Mouse (Mus musculus) megakaryocyte, adult 5-6 weeks (primary cell): ENCODE results near the gene Olfr160. TPM values are rescaled to one million over a fixed set of nuclear protein-coding genes. Genes with fewer than 3 reads are reported as not detected.

ENCODE experiments used
- ATAC-seq: 2 replicates; pipeline ENCODE4 v1.8.0; 2016; ENCODE audit warnings: mild to moderate bottlenecking, inconsistent platforms; ENCODE audit not compliant: poor library complexity, severe bottlenecking
- total RNA-seq, 2 experiments: library from RNA; stranded (forward) in 1 of 2; stranded (reverse) in 1 of 2; fragments of 153-499, 151-499 nt in 1 of 2; fragments of 221-1000, 200-1000 nt in 1 of 2; gene quantifications; 2 replicates each; pipeline versions ENCODE4 v1.2.3 to v1.2.4; 2015 to 2017

Gene Olfr160
- total RNA-seq (2015) (not detected in 2 replicates), total RNA-seq (2017) (not detected in 2 replicates)

DNA sequence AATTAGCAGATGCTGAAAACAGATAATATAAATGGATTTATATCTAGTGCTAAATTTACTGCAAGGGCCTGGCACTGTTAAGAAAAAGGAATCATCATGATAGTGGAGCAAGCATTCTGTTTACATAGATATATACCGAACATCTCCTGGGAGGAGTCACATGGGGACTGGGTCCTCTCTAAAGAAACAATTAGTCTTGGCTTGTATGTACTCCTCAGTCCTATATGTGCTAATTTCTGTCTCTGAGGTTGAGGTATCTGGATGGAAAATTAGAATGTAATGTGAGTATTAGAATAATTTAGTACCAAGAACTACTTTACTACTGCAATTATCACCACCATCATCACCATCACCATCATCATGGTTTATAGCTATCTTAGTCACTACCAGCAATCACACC lies at the start of gene Olfr160:
TSS of gene Olfr160 (minus strand) at position 101 of the 400 bp plus-strand sequence.
- no peak for ATAC-seq

GRCm38 (mm10) chr9:37762541-37762940 lies 46.5 kb upstream of the Olfr160 start:
- no peak for ATAC-seq

GRCm38 (mm10) chr9:37761728-37762127 lies 45.7 kb upstream of the Olfr160 start:
- ATAC-seq: no peak

- ATAC-seq: no peak
Observed at GRCm38 (mm10) chr9:37752006-37752405, 36.0 kb upstream of the Olfr160 start.

DNA sequence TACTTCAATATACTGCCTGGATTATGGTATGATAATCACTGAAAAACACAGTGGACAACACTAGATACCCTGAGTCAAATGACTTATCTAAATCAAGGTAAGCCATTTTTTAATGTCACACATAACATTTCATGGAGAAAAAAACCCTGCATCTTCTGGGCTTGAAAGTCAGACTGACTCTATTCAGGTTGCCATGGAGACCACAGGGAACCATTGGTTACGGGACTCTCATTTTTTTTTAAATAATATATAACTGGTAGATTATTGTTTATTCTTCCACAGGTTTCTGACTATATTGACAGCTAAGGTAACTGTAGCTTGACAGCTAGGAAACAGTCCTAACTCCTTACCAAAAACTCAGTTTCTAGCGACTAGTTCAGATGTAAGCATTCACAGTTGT lies 35.4 kb upstream of the Olfr160 start:
- ATAC-seq: no peak

DNA sequence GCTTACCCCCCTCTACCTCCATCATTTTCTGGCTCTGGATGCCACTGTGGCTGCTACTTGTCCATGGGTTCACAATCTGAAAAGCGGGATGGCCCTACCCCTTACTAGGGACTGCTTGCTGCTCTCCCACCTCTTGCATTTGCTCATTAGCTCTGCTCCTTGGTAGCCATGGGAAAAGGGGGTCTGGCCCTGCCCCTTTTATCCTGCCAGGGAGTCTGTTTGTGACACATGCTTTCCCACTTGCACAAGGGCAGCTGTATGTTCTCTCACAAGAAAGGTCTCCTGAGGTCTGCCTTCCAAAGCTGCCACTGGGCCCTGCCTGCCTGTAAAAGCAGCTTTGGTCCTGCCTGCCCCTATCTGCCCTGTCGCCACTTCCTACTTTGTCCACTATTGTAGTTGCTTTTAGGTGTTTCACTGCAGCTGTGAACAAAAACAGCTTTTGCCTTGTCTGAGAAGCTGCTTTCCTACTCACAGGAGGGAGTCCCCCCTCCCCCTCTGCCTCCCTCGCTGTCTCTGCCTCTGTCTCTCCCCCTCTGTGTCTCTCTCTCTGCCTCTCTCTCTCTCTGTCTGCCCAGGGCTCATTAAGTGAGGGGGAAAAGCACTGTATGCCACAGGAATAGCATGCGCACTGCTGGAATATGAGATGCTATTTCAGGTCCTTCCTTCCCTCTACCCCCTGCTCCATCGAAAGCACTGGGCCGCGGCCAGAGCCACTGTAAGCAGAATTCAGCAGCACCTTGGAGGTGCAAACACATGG lies 34.4 kb upstream of the Olfr160 start:
- ATAC-seq: no peak

- no peak for ATAC-seq
Observed at GRCm38 (mm10) chr9:37744806-37745205, 28.8 kb upstream of the Olfr160 start, which contains the start of gene Olfr874. Gene Olfr874 (plus strand): TSS chr9:37745106.

DNA sequence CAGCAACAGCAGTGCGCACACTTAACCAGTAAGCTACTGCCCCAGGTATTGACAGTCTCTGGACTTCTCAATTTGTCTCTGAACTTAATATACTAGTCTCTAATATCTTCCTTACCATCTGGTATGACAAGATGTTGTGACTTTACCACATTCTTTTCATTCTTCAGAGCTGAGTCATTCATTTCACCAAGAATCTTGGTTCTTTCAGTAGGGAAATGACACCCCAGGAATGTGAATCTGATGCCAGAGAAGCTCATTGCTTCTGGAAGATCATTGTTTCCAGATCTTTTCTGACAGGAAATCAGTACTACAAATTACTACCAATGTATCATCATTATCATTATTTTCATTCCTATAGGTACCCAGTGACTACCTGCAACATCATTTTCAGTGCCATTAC lies 18.3 kb upstream of the Olfr160 start:
- no peak for ATAC-seq

GRCm38 (mm10) chr9:37689970-37690686 lies 25.9 kb downstream of the Olfr160 start:
- no peak for ATAC-seq

- no peak for ATAC-seq
Observed at GRCm38 (mm10) chr9:37687941-37688303, 28.1 kb downstream of the Olfr160 start.

- no peak for ATAC-seq
Observed at GRCm38 (mm10) chr9:37687288-37687940, 28.6 kb downstream of the Olfr160 start.

DNA sequence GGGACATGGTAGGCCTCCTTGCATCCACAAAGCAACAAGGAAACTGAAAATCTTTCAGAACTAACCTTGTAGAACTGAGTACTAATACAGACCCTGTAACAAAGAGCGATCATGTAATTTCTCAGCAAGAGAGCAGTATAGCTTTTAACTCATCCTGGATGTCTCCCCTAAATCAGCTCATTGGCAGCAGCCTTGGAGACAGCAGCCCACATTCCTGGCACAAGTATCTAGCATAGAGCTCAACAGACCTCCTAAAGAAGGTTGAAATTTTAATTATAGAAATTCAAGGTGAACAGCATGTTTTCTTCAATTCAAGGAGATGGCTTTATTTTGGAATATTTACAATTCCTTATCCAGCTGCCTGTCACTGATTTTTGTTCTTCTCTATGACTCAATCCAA lies 34.9 kb downstream of the Olfr160 start:
- ATAC-seq: no peak

DNA sequence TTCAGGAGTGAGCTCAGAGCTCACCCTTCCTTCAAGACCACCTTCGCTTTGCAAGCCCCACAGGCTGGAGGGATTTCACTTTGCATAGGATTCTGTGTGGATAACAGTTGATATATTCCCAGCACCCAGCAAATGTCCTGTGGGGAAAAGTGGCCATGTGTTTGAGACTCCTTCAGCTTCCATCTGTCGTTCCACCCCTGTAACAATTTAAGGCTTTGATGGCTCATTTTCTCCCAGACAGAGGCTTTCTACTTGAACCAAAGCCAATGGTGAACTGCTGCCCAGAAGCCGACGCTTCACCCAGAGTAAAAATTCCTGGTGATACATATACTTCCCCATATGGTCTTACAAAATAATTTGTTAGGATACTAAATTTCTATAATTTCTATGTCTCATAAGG lies 40.8 kb downstream of the Olfr160 start:
- no peak for ATAC-seq

DNA sequence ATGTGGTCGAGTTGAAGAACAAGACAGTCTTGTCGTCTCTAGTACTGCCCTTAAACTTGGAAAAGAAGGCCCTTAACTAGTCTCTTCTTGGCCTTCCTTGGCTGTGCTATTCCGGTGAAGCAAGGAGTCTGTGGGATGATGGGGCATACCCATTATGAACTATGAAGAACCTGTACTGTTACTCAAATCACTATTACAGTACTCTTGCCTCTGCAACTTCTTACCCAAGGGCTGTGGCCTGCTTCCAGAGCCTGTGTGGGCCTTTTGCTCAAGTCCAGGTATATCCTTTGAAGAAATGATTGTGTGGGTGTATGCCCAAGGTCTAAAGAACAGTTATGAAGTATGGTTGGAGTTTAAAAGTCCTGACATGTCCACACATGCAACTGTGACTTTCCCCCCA lies 45.8 kb downstream of the Olfr160 start:
- no peak for ATAC-seq

DNA sequence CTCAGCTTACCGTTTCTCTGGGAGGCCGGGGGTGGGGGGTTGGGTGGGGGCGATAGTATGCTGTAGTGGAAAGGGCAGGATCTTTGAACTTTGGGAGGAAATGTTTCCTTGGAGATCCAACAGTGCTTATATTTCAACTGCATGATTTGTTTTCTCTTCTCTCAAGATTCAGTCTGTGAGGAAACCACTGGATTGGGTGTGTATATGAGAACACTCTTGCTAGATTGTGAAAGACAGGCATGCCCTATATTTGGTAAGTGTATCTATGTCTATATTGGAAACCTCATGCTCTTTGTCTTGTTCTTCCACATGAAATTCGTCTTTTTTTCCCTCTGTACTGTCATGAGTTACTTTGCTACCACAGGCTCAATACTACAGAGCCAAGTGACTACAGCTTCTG lies 46.4 kb downstream of the Olfr160 start:
- ATAC-seq: no peak

GRCm38 (mm10) chr9:37669115-37669514 lies 46.9 kb downstream of the Olfr160 start, which contains the start of gene Panx3:
Gene Panx3 (minus strand): TSS chr9:37669235.
- no peak for ATAC-seq

- no peak for ATAC-seq
Observed at GRCm38 (mm10) chr9:37666045-37666444, 50.0 kb downstream of the Olfr160 start.

- no peak for ATAC-seq
Observed at GRCm38 (mm10) chr9:37664604-37665003, 51.4 kb downstream of the Olfr160 start.

- no peak for ATAC-seq
Observed at GRCm38 (mm10) chr9:37663210-37663609, 52.8 kb downstream of the Olfr160 start.

GRCm38 (mm10) chr9:37659413-37659812 lies 56.6 kb downstream of the Olfr160 start:
- ATAC-seq: no peak
